In the genomic region with DNA sequence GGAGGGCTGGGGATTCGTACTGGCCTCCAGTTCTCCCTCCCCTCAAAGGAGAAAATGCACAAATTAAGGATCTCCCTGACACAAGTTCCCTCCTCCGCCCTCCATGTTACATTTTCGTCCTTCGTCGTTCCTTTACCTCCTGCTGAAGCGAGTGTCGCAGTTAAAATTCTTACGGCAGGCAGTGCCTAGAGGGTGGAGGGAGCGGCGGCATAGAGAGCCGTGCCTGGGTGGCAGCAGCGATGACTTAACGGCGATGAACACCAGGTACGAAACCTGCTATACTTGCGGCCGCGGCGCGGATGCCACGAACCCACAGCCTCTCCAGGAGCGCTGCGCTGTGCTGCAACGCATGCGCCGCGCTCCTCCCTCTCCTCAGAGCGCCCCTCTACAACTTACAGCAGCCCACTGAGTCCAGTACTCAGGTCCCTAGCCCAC, we compare ENCODE assay signal across 8 mouse cellular contexts. TPM values are rescaled to one million over a fixed set of nuclear protein-coding genes. Genes with fewer than 3 reads are reported as not detected.
DNase-seq lines count a peak whose midpoint lies in the region; ATAC-seq and TF ChIP-seq lines count a peak whose summit lies in the region.

No protein-coding gene starts in this region.

- TF ChIP-seq EP300 in liver, postnatal 0 days (IDR thresholded peaks at IDR 0.05; ENCODE audit: low read depth): no peak

- no peaks in the 10 kb centered on the region for H3K36me3 ChIP-seq in heart, embryonic 11.5 days (ENCODE audit: control insufficient read depth, insufficient read depth, low read length)
- H3K36me3 ChIP-seq in kidney, embryonic 15.5 days: no peaks in the 10 kb centered on the region
- H3K36me3 ChIP-seq in liver, postnatal 0 days (replicated peaks; ENCODE audit: insufficient read depth, low read length): no peaks in the 10 kb centered on the region
- H3K36me3 ChIP-seq in neural tube, embryonic 12.5 days: no peaks in the 10 kb centered on the region

- no peaks in the 10 kb centered on the region for H3K9me3 ChIP-seq in heart, embryonic 11.5 days (replicated peaks; ENCODE audit: control insufficient read depth, low read length)
- no peaks in the 10 kb centered on the region for H3K9me3 ChIP-seq in kidney, embryonic 15.5 days (replicated peaks)
- H3K9me3 ChIP-seq in liver, postnatal 0 days (ENCODE audit: low read length): no peaks in the 10 kb centered on the region
- H3K9me3 ChIP-seq in neural tube, embryonic 12.5 days: no peaks in the 10 kb centered on the region

- under 1% methylated on average over 28 of the region's 28 CpGs for WGBS in heart, embryonic 11.5 days (ENCODE audit: insufficient replicate concordance)
- under 1% methylated on average over 28 of the region's 28 CpGs for WGBS in kidney, embryonic 15.5 days
- WGBS in liver, postnatal 0 days (ENCODE audit: insufficient replicate concordance): under 1% methylated on average over 23 of the region's 28 CpGs
- under 1% methylated on average over 28 of the region's 28 CpGs for WGBS in neural tube, embryonic 12.5 days

- peak overlapping the region; percentile 70 for H3K9ac ChIP-seq in heart, embryonic 11.5 days (ENCODE audit: low read depth, low read length)
- peak overlapping the region; percentile 55 for H3K9ac ChIP-seq in kidney, embryonic 15.5 days
- peak overlapping the region; percentile 39 for H3K9ac ChIP-seq in liver, postnatal 0 days (replicated peaks)
- H3K9ac ChIP-seq in neural tube, embryonic 12.5 days: peak overlapping the region; percentile 51

- TF ChIP-seq CTCF in liver, postnatal 0 days (IDR thresholded peaks at IDR 0.05; ENCODE audit: low read depth): no peak

- ATAC-seq in heart, embryonic 11.5 days (replicated peaks; ENCODE audit: insufficient number of reproducible peaks, low FRiP score, low TSS enrichment): no peak
- ATAC-seq in kidney, embryonic 15.5 days (replicated peaks; ENCODE audit: low FRiP score): peak; percentile 33; the same call in 1 of the 2 replicates
- no peak for ATAC-seq in liver, postnatal 0 days
- ATAC-seq in neural tube, embryonic 12.5 days (ENCODE audit: low FRiP score, low read depth): 0 out of 2 replicates have a peak, but pooled peaks have one; percentile 30

- peak; percentile 59 for DNase-seq in 416B (ENCODE audit: low read depth)
- peak; percentile 16 for DNase-seq in ZHBTc4 (ENCODE audit: low read depth, low spot score)
- DNase-seq in embryo, embryonic 11 days: peak; percentile 71
- DNase-seq in liver, postnatal 0 days: peak; percentile 23
- DNase-seq in thymus, adult 18-20 months: peak; percentile 34 to 63

- H3K4me3 ChIP-seq in heart, embryonic 11.5 days (ENCODE audit: low read depth, low read length): peak overlapping the region; percentile 56
- peak overlapping the region; percentile 56 for H3K4me3 ChIP-seq in kidney, embryonic 15.5 days (replicated peaks)
- H3K4me3 ChIP-seq in liver, postnatal 0 days (ENCODE audit: low read depth, low read length): peak overlapping the region; percentile 51
- peak overlapping the region; percentile 41 for H3K4me3 ChIP-seq in neural tube, embryonic 12.5 days

- no peaks in the 10 kb centered on the region for H3K27me3 ChIP-seq in heart, embryonic 11.5 days (ENCODE audit: control insufficient read depth, insufficient read depth, low read length)
- H3K27me3 ChIP-seq in kidney, embryonic 15.5 days: no peaks in the 10 kb centered on the region
- no peaks in the 10 kb centered on the region for H3K27me3 ChIP-seq in liver, postnatal 0 days (ENCODE audit: insufficient read depth, low read length)
- no peaks in the 10 kb centered on the region for H3K27me3 ChIP-seq in neural tube, embryonic 12.5 days (replicated peaks)

- H3K27ac ChIP-seq in heart, embryonic 11.5 days (ENCODE audit: low read depth, low read length): peak overlapping the region; percentile 12; the same call in 1 of the 2 replicates
- H3K27ac ChIP-seq in kidney, embryonic 15.5 days: peak overlapping the region; percentile 75
- H3K27ac ChIP-seq in liver, postnatal 0 days (ENCODE audit: low read depth): 0 out of 2 replicates have a peak overlapping the region, but pooled peaks have one; percentile 34
- H3K27ac ChIP-seq in neural tube, embryonic 12.5 days: no peak overlapping the region

- no peaks in the 10 kb centered on the region for H3K4me1 ChIP-seq in heart, embryonic 11.5 days (ENCODE audit: control insufficient read depth, insufficient read depth, low read length)
- peaks cover 5% of the 10 kb centered on the region; the same call in 1 of the 2 replicates for H3K4me1 ChIP-seq in kidney, embryonic 15.5 days
- peaks cover 11% of the 10 kb centered on the region; the same call in 1 of the 2 replicates for H3K4me1 ChIP-seq in liver, postnatal 0 days (ENCODE audit: insufficient read depth)
- no peaks in the 10 kb centered on the region for H3K4me1 ChIP-seq in neural tube, embryonic 12.5 days

- H3K4me2 ChIP-seq in heart, embryonic 11.5 days: peak overlapping the region; percentile 77
- peak overlapping the region; percentile 67 for H3K4me2 ChIP-seq in kidney, embryonic 15.5 days
- peak overlapping the region; percentile 88 for H3K4me2 ChIP-seq in liver, postnatal 0 days (ENCODE audit: low read depth, low read length)
- H3K4me2 ChIP-seq in neural tube, embryonic 12.5 days (replicated peaks): peak overlapping the region; percentile 67

RNA-seq across cellular contexts. Expression of gene Zcchc13, which starts 7.0 kb away (rescaled TPM):
- not detected in 2 replicates for polyA plus RNA-seq in heart, embryonic 11.5 days (2014; fragmentation: Nextera tagmentation; extraction: Ambion mirVana)
- polyA plus RNA-seq in kidney, embryonic 15.5 days (2015; fragmentation: Nextera tagmentation; extraction: Ambion mirVana): not detected in 2 replicates
- not detected in 2 replicates for polyA plus RNA-seq in liver, postnatal 0 days (2015; fragmentation: Nextera tagmentation; extraction: Ambion mirVana)
- polyA plus RNA-seq in neural tube, embryonic 12.5 days (2016; fragmentation: Nextera tagmentation; extraction: Ambion mirVana): not detected in 2 replicates

Comparison
In these comparisons a context has a peak if more than half of its experiments do, and no peak if none do; other contexts are left out.
1. DNase-seq: peak in every context shown above with its lines; median percentile 71 in embryo, embryonic 11 days; 59 in 416B; 48 in thymus, adult 18-20 months; 23 in liver, postnatal 0 days; 16 in ZHBTc4.
2. ATAC-seq: peak in kidney, embryonic 15.5 days (single experiment) and neural tube, embryonic 12.5 days (single experiment); none in heart, embryonic 11.5 days (single experiment) and liver, postnatal 0 days (single experiment).
3. Peak in every context shown above with its lines, with median percentiles within 50 percentile points of each other: H3K4me2 ChIP-seq, H3K4me3 ChIP-seq and H3K9ac ChIP-seq.